ENCODE assay signal across 9 mouse cellular contexts in the genomic region with DNA sequence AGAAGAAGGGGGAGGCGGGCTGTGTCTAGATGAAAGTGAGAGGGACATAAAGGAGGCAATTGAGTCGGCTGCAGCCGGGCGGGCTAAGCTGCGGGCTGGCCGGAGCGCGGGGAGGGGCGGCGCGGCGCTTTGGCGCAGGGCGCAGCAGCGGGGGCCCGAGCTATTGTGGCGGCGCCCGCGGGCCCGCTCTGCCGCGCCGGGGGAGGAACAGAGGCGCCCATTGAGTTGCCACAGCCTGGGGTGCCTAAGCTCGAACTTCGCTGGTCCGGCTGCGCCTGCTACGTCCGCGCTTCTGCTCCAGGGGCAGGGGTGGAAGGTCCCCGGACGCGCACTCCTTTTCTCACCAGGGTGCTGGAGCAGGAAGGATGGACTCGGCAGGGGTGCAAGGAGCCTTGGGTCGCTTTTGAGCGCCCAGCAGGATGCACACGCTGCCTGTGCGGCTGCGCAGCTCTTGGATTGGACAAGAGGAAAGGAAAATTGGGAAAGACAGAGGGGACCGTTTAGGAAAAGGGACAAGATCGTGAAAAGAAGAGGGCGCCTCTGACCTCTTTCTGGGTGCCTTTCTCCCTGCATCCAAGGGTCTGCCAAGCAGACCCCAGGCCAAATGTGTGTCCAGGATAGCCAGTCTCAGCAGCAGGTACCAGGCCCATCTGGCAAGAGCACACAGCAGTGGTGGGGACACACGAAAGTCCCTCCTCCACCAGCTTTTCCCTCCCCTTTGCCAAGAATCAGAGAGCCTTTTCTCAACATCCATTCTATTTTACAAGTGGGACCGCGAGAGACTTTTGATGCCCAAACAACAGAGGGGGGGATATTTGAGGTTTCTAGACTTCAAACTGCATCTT. TPM values are rescaled to one million over a fixed set of nuclear protein-coding genes. Genes with fewer than 3 reads are reported as not detected.
DNase-seq lines count a peak whose midpoint lies in the region; ATAC-seq lines count a peak whose summit lies in the region.
"Had no signal": no experiment of that assay in that cellular context is flagged by ENCODE, and none has a peak within 500 bp of the region (broad histone marks: within the 10 kb centered on the region; RNA-seq: fewer than 3 reads in every experiment).

No protein-coding gene starts in this region.

- H3K27me3 ChIP-seq in liver, embryonic 11.5 days (replicated peaks; ENCODE audit: control insufficient read depth, insufficient read depth, low read length), result peaks cover 99% of the 10 kb centered on the region
- peaks cover 100% of the 10 kb centered on the region for H3K27me3 ChIP-seq in intestine, embryonic 14.5 days (replicated peaks; ENCODE audit: control insufficient read depth, insufficient read depth, low read length)
- peaks cover 73% of the 10 kb centered on the region for H3K27me3 ChIP-seq in neural tube, embryonic 15.5 days (replicated peaks)

- H3K4me1 ChIP-seq in liver, embryonic 11.5 days (replicated peaks; ENCODE audit: control insufficient read depth, insufficient read depth, low read length), result peaks cover 3% of the 10 kb centered on the region; the same call in 1 of the 2 replicates
- H3K4me1 ChIP-seq in intestine, embryonic 14.5 days (replicated peaks; ENCODE audit: control insufficient read depth, insufficient read depth, low read length), result peaks cover 3% of the 10 kb centered on the region; the same call in 1 of the 2 replicates
- peaks cover 14% of the 10 kb centered on the region for H3K4me1 ChIP-seq in neural tube, embryonic 15.5 days

- peak overlapping the region; percentile 39 for H3K4me2 ChIP-seq in liver, embryonic 11.5 days
- H3K4me2 ChIP-seq in intestine, embryonic 14.5 days (ENCODE audit: low read length), result peak overlapping the region; percentile 26; the same call in 1 of the 2 replicates
- peak overlapping the region; percentile 62 for H3K4me2 ChIP-seq in neural tube, embryonic 15.5 days

- DNase-seq in liver, embryonic 11.5 days (ENCODE audit: low spot score), result peak; percentile 32
- DNase-seq in liver, result no peak
- peak; percentile 75 for DNase-seq in embryo, embryonic 9.5 days (ENCODE audit: extremely low spot score)
- DNase-seq in intestine, embryonic 14.5 days (ENCODE audit: low spot score), result peak; percentile 65
- no peak for DNase-seq in spleen, adult 12 weeks (ENCODE audit: low spot score)
- no peak for DNase-seq in right cerebral cortex, adult 18-20 months
- DNase-seq in urinary bladder, adult 2 months (ENCODE audit: low spot score), result no peak

- no peak overlapping the region for H3K27ac ChIP-seq in liver, embryonic 11.5 days (ENCODE audit: low read depth, low read length)
- H3K27ac ChIP-seq in intestine, embryonic 14.5 days (ENCODE audit: low read depth), result no peak overlapping the region
- H3K27ac ChIP-seq in neural tube, embryonic 15.5 days (replicated peaks), result peak overlapping the region; percentile 67
- H3K27ac ChIP-seq: liver, embryonic 14.5 days had no signal

- H3K9me3 ChIP-seq in liver, embryonic 11.5 days (ENCODE audit: control insufficient read depth, low read length), result no peaks in the 10 kb centered on the region
- H3K9me3 ChIP-seq in intestine, embryonic 14.5 days (ENCODE audit: control insufficient read depth, low read length), result no peaks in the 10 kb centered on the region
- H3K9me3 ChIP-seq in neural tube, embryonic 15.5 days (replicated peaks), result no peaks in the 10 kb centered on the region

- WGBS in liver, embryonic 11.5 days, result under 1% methylated on average over 45 of the region's 47 CpGs
- under 1% methylated on average over 44 of the region's 47 CpGs for WGBS in intestine, embryonic 14.5 days
- 0% methylated on average over 47 of the region's 47 CpGs for WGBS in neural tube, embryonic 15.5 days

- H3K36me3 ChIP-seq in liver, embryonic 11.5 days (ENCODE audit: control insufficient read depth, insufficient read depth, low read length), result no peaks in the 10 kb centered on the region
- H3K36me3 ChIP-seq in intestine, embryonic 14.5 days (ENCODE audit: control insufficient read depth, insufficient read depth, low read length), result no peaks in the 10 kb centered on the region
- H3K36me3 ChIP-seq in neural tube, embryonic 15.5 days, result no peaks in the 10 kb centered on the region

- ATAC-seq in liver, embryonic 11.5 days (replicated peaks; ENCODE audit: low FRiP score), result no peak
- ATAC-seq in intestine, embryonic 14.5 days (replicated peaks; ENCODE audit: low FRiP score, low TSS enrichment, low read depth), result no peak
- ATAC-seq in neural tube, embryonic 15.5 days (ENCODE audit: low FRiP score), result peak; percentile 76; the same call in 1 of the 2 replicates

- H3K9ac ChIP-seq in liver, embryonic 11.5 days (ENCODE audit: low read depth, low read length), result no peak overlapping the region
- no peak overlapping the region for H3K9ac ChIP-seq in intestine, embryonic 14.5 days (ENCODE audit: low read length)
- H3K9ac ChIP-seq in neural tube, embryonic 15.5 days (replicated peaks), result peak overlapping the region; percentile 26; the same call in 1 of the 2 replicates
- H3K9ac ChIP-seq: liver, embryonic 14.5 days had no signal

- no peak overlapping the region for H3K4me3 ChIP-seq in liver, embryonic 11.5 days (ENCODE audit: low read depth, low read length)
- 0 out of 2 replicates have a peak overlapping the region, but pooled peaks have one; percentile 4 for H3K4me3 ChIP-seq in intestine, embryonic 14.5 days (ENCODE audit: low read depth, low read length)
- peak overlapping the region; percentile 38 for H3K4me3 ChIP-seq in neural tube, embryonic 15.5 days (replicated peaks)

RNA-seq across cellular contexts. Expression of a gene that starts 7.2 kb away (rescaled TPM):
- 0.44 and 0.55 TPM in 2 replicates for polyA plus RNA-seq in liver, embryonic 11.5 days (2014; fragmentation: Nextera tagmentation; extraction: Ambion mirVana)
- polyA plus RNA-seq in intestine, embryonic 14.5 days (2014; fragmentation: Nextera tagmentation; extraction: Ambion mirVana), result not detected in 2 replicates
- 2.5 and 3.4 TPM in 2 replicates for polyA plus RNA-seq in neural tube, embryonic 15.5 days (2015; fragmentation: Nextera tagmentation; extraction: Ambion mirVana)
- not detected in 2 replicates for polyA plus RNA-seq in urinary bladder, adult 2 months (2012; rRNA removed)
- polyA plus RNA-seq: liver, embryonic 14.5 days had no signal

Comparison
In these comparisons a context has a peak if more than half of its experiments do, and no peak if none do; other contexts are left out.
1. DNase-seq: peak in liver, embryonic 11.5 days (single experiment), embryo, embryonic 9.5 days (single experiment) and intestine, embryonic 14.5 days (single experiment); none in liver (single experiment), spleen, adult 12 weeks (single experiment), right cerebral cortex, adult 18-20 months (single experiment) and urinary bladder, adult 2 months (single experiment).
2. Peak in every context shown above with its lines, with median percentiles within 50 percentile points of each other: H3K4me2 ChIP-seq.